10 mouse cellular contexts compared by ENCODE assay signal in the genomic region with DNA sequence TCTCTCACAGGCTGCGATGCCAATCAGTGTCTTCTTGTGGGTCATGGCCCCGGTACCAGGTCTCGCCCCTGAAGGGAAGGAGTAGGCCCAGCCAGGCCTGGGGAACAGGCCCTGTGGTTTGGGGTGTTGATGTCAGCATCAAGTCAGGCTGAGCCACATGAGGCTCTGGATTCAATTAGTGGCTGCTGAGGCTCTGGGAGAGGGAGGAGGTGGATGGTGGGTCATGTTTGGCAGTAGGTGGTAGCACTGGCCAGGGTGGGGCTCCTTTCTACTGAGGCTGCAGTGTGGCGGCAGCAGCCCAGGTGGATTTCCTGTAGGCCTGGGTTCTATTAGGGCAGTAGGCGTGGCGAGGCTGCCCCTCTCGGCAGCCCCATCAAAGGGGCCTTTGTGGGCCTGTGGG. TPM values are rescaled to one million over a fixed set of nuclear protein-coding genes. Genes with fewer than 3 reads are reported as not detected.
A peak's percentile ranks its signal among the peaks of the same experiment; 100 is the strongest.
DNase-seq lines count a peak whose midpoint lies in the region; ATAC-seq lines count a peak whose summit lies in the region.
"Had no signal": no experiment of that assay in that cellular context is flagged by ENCODE, and none has a peak within 500 bp of the region (broad histone marks: within the 10 kb centered on the region; RNA-seq: fewer than 3 reads in every experiment).

No protein-coding gene starts in this region.

- no peaks in the 10 kb centered on the region for H3K9me3 ChIP-seq in intestine, embryonic 14.5 days (ENCODE audit: control insufficient read depth, low read length)
- no peaks in the 10 kb centered on the region for H3K9me3 ChIP-seq in intestine, embryonic 15.5 days
- no peaks in the 10 kb centered on the region for H3K9me3 ChIP-seq in intestine, embryonic 16.5 days (ENCODE audit: control insufficient read depth, low read length)
- H3K9me3 ChIP-seq: stomach, embryonic 15.5 days had no signal

- 63% methylated on average over 7 of the region's 7 CpGs for WGBS in intestine, embryonic 14.5 days
- 72% methylated on average over 7 of the region's 7 CpGs for WGBS in intestine, embryonic 15.5 days
- WGBS in intestine, embryonic 16.5 days, result 67% methylated on average over 7 of the region's 7 CpGs

- no peak overlapping the region for H3K9ac ChIP-seq in intestine, embryonic 14.5 days (ENCODE audit: low read length)
- H3K9ac ChIP-seq in intestine, embryonic 15.5 days, result no peak overlapping the region
- H3K9ac ChIP-seq in intestine, embryonic 16.5 days (ENCODE audit: low read depth, low read length), result no peak overlapping the region
- H3K9ac ChIP-seq: stomach, embryonic 15.5 days had no signal

- peaks cover 73% of the 10 kb centered on the region for H3K36me3 ChIP-seq in intestine, embryonic 14.5 days (ENCODE audit: control insufficient read depth, insufficient read depth, low read length)
- H3K36me3 ChIP-seq in intestine, embryonic 15.5 days, result peaks cover 31% of the 10 kb centered on the region
- H3K36me3 ChIP-seq in intestine, embryonic 16.5 days (ENCODE audit: control insufficient read depth, insufficient read depth, low read length), result peaks cover 16% of the 10 kb centered on the region; the same call in 1 of the 2 replicates

- peak overlapping the region; percentile 30; the same call in 1 of the 2 replicates for H3K27ac ChIP-seq in intestine, embryonic 14.5 days (ENCODE audit: low read depth)
- H3K27ac ChIP-seq in intestine, embryonic 15.5 days, result no peak overlapping the region
- H3K27ac ChIP-seq in brown adipose tissue, adult 24 weeks (replicated peaks; ENCODE audit: low read depth, low read length), result peak overlapping the region; percentile 42
- H3K27ac ChIP-seq in intestine, embryonic 16.5 days (ENCODE audit: low read length), result 0 out of 2 replicates have a peak overlapping the region, but pooled peaks have one; percentile 18

- ATAC-seq in intestine, embryonic 14.5 days (replicated peaks; ENCODE audit: low FRiP score, low TSS enrichment, low read depth), result no peak
- no peak for ATAC-seq in intestine, embryonic 15.5 days
- ATAC-seq in intestine, embryonic 16.5 days, result no peak

- no peak overlapping the region for H3K4me2 ChIP-seq in intestine, embryonic 14.5 days (ENCODE audit: low read length)
- H3K4me2 ChIP-seq in intestine, embryonic 15.5 days (replicated peaks), result no peak overlapping the region
- H3K4me2 ChIP-seq in intestine, embryonic 16.5 days (ENCODE audit: low read depth, low read length), result no peak overlapping the region
- H3K4me2 ChIP-seq: stomach, embryonic 15.5 days had no signal

- H3K4me3 ChIP-seq in intestine, embryonic 14.5 days (ENCODE audit: low read depth, low read length), result no peak overlapping the region
- H3K4me3 ChIP-seq in intestine, embryonic 15.5 days (replicated peaks), result no peak overlapping the region
- no peak overlapping the region for H3K4me3 ChIP-seq in brown adipose tissue, adult 24 weeks (ENCODE audit: insufficient read depth, low read depth, low read length)
- H3K4me3 ChIP-seq in intestine, embryonic 16.5 days (ENCODE audit: low read length), result no peak overlapping the region
- H3K4me3 ChIP-seq: stomach, embryonic 15.5 days had no signal

- H3K4me1 ChIP-seq in intestine, embryonic 14.5 days (replicated peaks; ENCODE audit: control insufficient read depth, insufficient read depth, low read length), result peaks cover 19% of the 10 kb centered on the region
- peaks cover 47% of the 10 kb centered on the region for H3K4me1 ChIP-seq in intestine, embryonic 15.5 days (replicated peaks)
- peaks cover 35% of the 10 kb centered on the region for H3K4me1 ChIP-seq in brown adipose tissue, adult 24 weeks (ENCODE audit: control insufficient read depth, insufficient read depth, insufficient read length, low read length)
- peaks cover 50% of the 10 kb centered on the region for H3K4me1 ChIP-seq in intestine, embryonic 16.5 days (ENCODE audit: control insufficient read depth, insufficient read depth, low read length)

- H3K27me3 ChIP-seq in intestine, embryonic 14.5 days (replicated peaks; ENCODE audit: control insufficient read depth, insufficient read depth, low read length), result no peaks in the 10 kb centered on the region
- no peaks in the 10 kb centered on the region for H3K27me3 ChIP-seq in intestine, embryonic 15.5 days (replicated peaks)
- H3K27me3 ChIP-seq in intestine, embryonic 16.5 days (replicated peaks; ENCODE audit: control insufficient read depth, insufficient read depth, low read length), result no peaks in the 10 kb centered on the region
- H3K27me3 ChIP-seq: stomach, embryonic 15.5 days had no signal

- DNase-seq in adrenal gland, adult 2 months, result peak; percentile 26
- DNase-seq in adrenal gland, postnatal 25 days, result no peak
- DNase-seq in intestine, embryonic 14.5 days (ENCODE audit: low spot score), result no peak
- no peak for DNase-seq in natural killer cell, adult 2 months (ENCODE audit: low spot score in 2 of 2)
- DNase-seq in layer of hippocampus, postnatal 36 days, result no peak
- DNase-seq: retina, postnatal 1 day had no signal

RNA-seq across cellular contexts. Expression of a gene that starts 11.8 kb away (rescaled TPM):
- 100 to 1,000 TPM; 122 to 148 TPM for total RNA-seq in adrenal gland, adult 2 months (2021)
- polyA plus RNA-seq in adrenal gland, adult 2 months (2012; rRNA removed), result 33.2 and 37.5 TPM in 2 replicates
- total RNA-seq in adrenal gland, postnatal 25 days (2021), result 117 and 125 TPM in 2 replicates
- polyA plus RNA-seq in intestine, embryonic 14.5 days (2014; fragmentation: Nextera tagmentation; extraction: Ambion mirVana), result 71.6 and 75.3 TPM in 2 replicates
- polyA plus RNA-seq in intestine, embryonic 15.5 days (2015; fragmentation: Nextera tagmentation; extraction: Ambion mirVana), result 86.5 and 92.1 TPM in 2 replicates
- polyA plus RNA-seq in brown adipose tissue, adult 24 weeks (2012; ENCODE audit: insufficient read depth, insufficient read length, missing spikeins), result 193 and 221 TPM in 2 replicates
- 90.5 and 92.5 TPM in 2 replicates for polyA plus RNA-seq in intestine, embryonic 16.5 days (2015; fragmentation: Nextera tagmentation; extraction: Ambion mirVana)
- total RNA-seq in layer of hippocampus, postnatal 36 days (2021), result 10 to 100 TPM; 61.7 to 65.6 TPM

RNA-seq across cellular contexts. Expression of a gene that starts 11.9 kb away (rescaled TPM):
- 10 to 100 TPM in 1 of 2 experiments, 1 to 10 TPM in 1; 8.4 to 15.4 TPM for total RNA-seq in adrenal gland, adult 2 months (2021)
- 28.1 and 30.9 TPM in 2 replicates for polyA plus RNA-seq in adrenal gland, adult 2 months (2012; rRNA removed)
- 5.4 and 9.3 TPM in 2 replicates for total RNA-seq in adrenal gland, postnatal 25 days (2021)
- 15.9 and 17.1 TPM in 2 replicates for polyA plus RNA-seq in intestine, embryonic 14.5 days (2014; fragmentation: Nextera tagmentation; extraction: Ambion mirVana)
- 14.1 and 15.1 TPM in 2 replicates for polyA plus RNA-seq in intestine, embryonic 15.5 days (2015; fragmentation: Nextera tagmentation; extraction: Ambion mirVana)
- polyA plus RNA-seq in brown adipose tissue, adult 24 weeks (2012; ENCODE audit: insufficient read depth, insufficient read length, missing spikeins), result 4.2 and 4.4 TPM in 2 replicates
- 13.5 and 13.6 TPM in 2 replicates for polyA plus RNA-seq in intestine, embryonic 16.5 days (2015; fragmentation: Nextera tagmentation; extraction: Ambion mirVana)
- 1 to 10 TPM; 4.4 to 5.7 TPM for total RNA-seq in layer of hippocampus, postnatal 36 days (2021)

RNA-seq across cellular contexts. Expression of a gene that starts 26.8 kb away (rescaled TPM):
- 100 to 1,000 TPM; 104 to 111 TPM for total RNA-seq in adrenal gland, adult 2 months (2021)
- 16.0 and 33.4 TPM in 2 replicates for polyA plus RNA-seq in adrenal gland, adult 2 months (2012; rRNA removed)
- 81.9 and 83.4 TPM in 2 replicates for total RNA-seq in adrenal gland, postnatal 25 days (2021)
- polyA plus RNA-seq in intestine, embryonic 14.5 days (2014; fragmentation: Nextera tagmentation; extraction: Ambion mirVana), result 80.5 and 85.9 TPM in 2 replicates
- polyA plus RNA-seq in intestine, embryonic 15.5 days (2015; fragmentation: Nextera tagmentation; extraction: Ambion mirVana), result 74.5 and 84.3 TPM in 2 replicates
- polyA plus RNA-seq in brown adipose tissue, adult 24 weeks (2012; ENCODE audit: insufficient read depth, insufficient read length, missing spikeins), result 140 and 178 TPM in 2 replicates
- polyA plus RNA-seq in intestine, embryonic 16.5 days (2015; fragmentation: Nextera tagmentation; extraction: Ambion mirVana), result 79.4 and 86.8 TPM in 2 replicates
- 10 to 100 TPM; 84.4 to 90.4 TPM for total RNA-seq in layer of hippocampus, postnatal 36 days (2021)

RNA-seq across cellular contexts. Expression of a gene that starts 28.0 kb away (rescaled TPM):
- 10 to 100 TPM; 27.3 to 35.5 TPM for total RNA-seq in adrenal gland, adult 2 months (2021)
- 58.0 and 60.3 TPM in 2 replicates for polyA plus RNA-seq in adrenal gland, adult 2 months (2012; rRNA removed)
- total RNA-seq in adrenal gland, postnatal 25 days (2021), result 36.2 and 39.7 TPM in 2 replicates
- polyA plus RNA-seq in intestine, embryonic 14.5 days (2014; fragmentation: Nextera tagmentation; extraction: Ambion mirVana), result 17.8 and 19.3 TPM in 2 replicates
- 22.7 and 23.2 TPM in 2 replicates for polyA plus RNA-seq in intestine, embryonic 15.5 days (2015; fragmentation: Nextera tagmentation; extraction: Ambion mirVana)
- 10.6 and 28.7 TPM in 2 replicates for polyA plus RNA-seq in brown adipose tissue, adult 24 weeks (2012; ENCODE audit: insufficient read depth, insufficient read length, missing spikeins)
- 29.2 and 30.5 TPM in 2 replicates for polyA plus RNA-seq in intestine, embryonic 16.5 days (2015; fragmentation: Nextera tagmentation; extraction: Ambion mirVana)
- 10 to 100 TPM; 79.4 to 96.0 TPM for total RNA-seq in layer of hippocampus, postnatal 36 days (2021)

RNA-seq across cellular contexts. Expression of a gene that starts 57.1 kb away (rescaled TPM):
- total RNA-seq in adrenal gland, adult 2 months (2021), result 10 to 100 TPM; 17.3 to 27.4 TPM
- polyA plus RNA-seq in adrenal gland, adult 2 months (2012; rRNA removed), result 28.9 and 29.3 TPM in 2 replicates
- total RNA-seq in adrenal gland, postnatal 25 days (2021), result 17.1 and 23.0 TPM in 2 replicates
- polyA plus RNA-seq in intestine, embryonic 14.5 days (2014; fragmentation: Nextera tagmentation; extraction: Ambion mirVana), result 29.0 and 31.0 TPM in 2 replicates
- 21.4 and 23.5 TPM in 2 replicates for polyA plus RNA-seq in intestine, embryonic 15.5 days (2015; fragmentation: Nextera tagmentation; extraction: Ambion mirVana)
- polyA plus RNA-seq in brown adipose tissue, adult 24 weeks (2012; ENCODE audit: insufficient read depth, insufficient read length, missing spikeins), result 2.9 and 5.7 TPM in 2 replicates
- polyA plus RNA-seq in intestine, embryonic 16.5 days (2015; fragmentation: Nextera tagmentation; extraction: Ambion mirVana), result 14.5 and 18.1 TPM in 2 replicates
- total RNA-seq in layer of hippocampus, postnatal 36 days (2021), result 10 to 100 TPM; 13.1 to 14.6 TPM
